Comparison of ENCODE assay signal across 27 mouse cellular contexts in the genomic region with DNA sequence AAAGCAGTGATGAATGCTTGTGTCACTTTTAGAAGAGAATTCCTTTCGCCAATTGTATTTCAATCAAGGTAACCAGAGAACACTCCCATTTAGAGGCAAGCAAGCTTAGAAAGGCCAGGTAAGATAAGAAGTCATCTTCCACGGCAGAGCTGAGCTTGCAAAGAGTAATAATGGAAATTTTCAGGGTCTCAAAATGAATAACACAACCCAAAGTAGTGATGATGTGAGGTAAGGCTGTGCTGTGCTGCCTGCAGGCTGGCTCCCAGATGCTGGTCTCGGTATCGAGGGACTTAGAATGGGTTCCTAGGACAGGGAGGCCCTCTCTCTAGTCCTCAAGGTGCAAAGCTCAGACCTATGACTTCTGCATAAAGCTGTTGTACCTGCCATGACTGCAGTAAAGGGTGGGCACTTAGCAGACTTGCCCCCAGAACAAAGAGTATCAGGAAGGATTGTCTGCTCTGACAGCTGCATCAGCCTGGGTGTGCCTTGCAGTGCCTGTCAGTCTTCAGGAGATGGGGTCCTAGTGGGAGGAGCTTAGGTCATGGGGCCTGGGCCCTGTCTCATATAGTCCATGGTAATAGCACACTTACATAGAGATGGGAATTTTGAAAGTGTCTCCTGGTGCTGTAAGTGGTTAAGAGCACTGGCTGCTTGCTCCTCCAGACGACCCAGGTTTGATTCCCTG. TPM values are rescaled to one million over a fixed set of nuclear protein-coding genes. Genes with fewer than 3 reads are reported as not detected.
"Had no signal": no experiment of that assay in that cellular context is flagged by ENCODE, and none has a peak within 500 bp of the region (broad histone marks: within the 10 kb centered on the region; RNA-seq: fewer than 3 reads in every experiment).

No protein-coding gene starts in this region.

- H3K27me3 ChIP-seq: intestine, embryonic 15.5 days had no signal

- H3K4me1 ChIP-seq: heart, embryonic 13.5 days; heart, embryonic 15.5 days; hindbrain, embryonic 12.5 days; intestine, embryonic 15.5 days; limb, embryonic 15.5 days; liver, embryonic 12.5 days had no signal

- H3K36me3 ChIP-seq: heart, embryonic 13.5 days; heart, embryonic 15.5 days; hindbrain, embryonic 10.5 days; hindbrain, embryonic 12.5 days; intestine, embryonic 15.5 days; limb, embryonic 13.5 days; limb, embryonic 15.5 days; liver, embryonic 12.5 days had no signal

- DNase-seq: gastrocnemius, adult 2 months; gastrocnemius, postnatal 10 days; gastrocnemius, postnatal 25 days; heart, postnatal 4 days; kidney, adult 18-20 months; kidney, adult 8-10 months; kidney, postnatal 10 days; kidney, postnatal 4 days had no signal

- H3K4me3 ChIP-seq: gastrocnemius, adult 2 months; heart, adult 2 months; heart, embryonic 13.5 days; heart, embryonic 15.5 days; hindbrain, embryonic 10.5 days; hindbrain, embryonic 12.5 days; intestine, embryonic 15.5 days; layer of hippocampus, adult 2 months; left cerebral cortex, adult 2 months; limb, embryonic 13.5 days; limb, embryonic 15.5 days; liver, embryonic 12.5 days had no signal

- H3K9me3 ChIP-seq: heart, embryonic 15.5 days; hindbrain, embryonic 10.5 days; hindbrain, embryonic 12.5 days; intestine, embryonic 15.5 days; limb, embryonic 13.5 days; limb, embryonic 15.5 days; liver, embryonic 12.5 days had no signal

RNA-seq across cellular contexts. Expression of gene Actrt2, which starts 15.5 kb away (rescaled TPM):
- total RNA-seq: gastrocnemius, adult 2 months; gastrocnemius, postnatal 10 days; gastrocnemius, postnatal 25 days; gastrocnemius, postnatal 4 days; granulocyte monocyte progenitor cell, adult 5-6 weeks; heart, adult 2 months; heart, postnatal 25 days; heart, postnatal 4 days; layer of hippocampus, adult 2 months; layer of hippocampus, postnatal 10 days; layer of hippocampus, postnatal 25 days; left cerebral cortex, adult 2 months; left cerebral cortex, postnatal 14 days; left cerebral cortex, postnatal 36 days; liver, adult 2 months had no signal
